Mouse (Mus musculus) olfactory bulb, adult 2 months (tissue): ENCODE data around the gene Cyp2d10. TPM values are rescaled to one million over a fixed set of nuclear protein-coding genes. Genes with fewer than 3 reads are reported as not detected.
A peak's percentile ranks its signal among the peaks of the same experiment; 100 is the strongest.

ENCODE experiments used
- H3K27ac ChIP-seq: fragments of 200-500 bp; 2 replicates; pipeline ENCODE4 v1.5.1; 2012; ENCODE audit warnings: low read depth, low read length; ENCODE audit not compliant: insufficient read depth
- H3K4me1 ChIP-seq: fragments of 200-500 bp; 2 replicates; pipeline ENCODE4 v1.6.1; 2012; ENCODE audit warnings: low read length; ENCODE audit not compliant: control insufficient read depth, insufficient read depth
- H3K4me3 ChIP-seq: fragments of 200-500 bp; 2 replicates; pipeline ENCODE4 v1.5.1; 2012; ENCODE audit warnings: mild to moderate bottlenecking, low read depth, low read length, moderate library complexity; ENCODE audit not compliant: insufficient read depth
- CTCF ChIP-seq: fragments of 200-500 bp; IDR thresholded peaks from 2 replicates; pipeline ENCODE4 v1.5.1; 2012; ENCODE audit warnings: low read depth, mild to moderate bottlenecking, low read length, moderate library complexity; ENCODE audit not compliant: insufficient read depth
- POLR2A ChIP-seq: fragments of 200-500 bp; IDR thresholded peaks from 2 replicates; pipeline ENCODE4 v1.6.1; 2012; ENCODE audit warnings: mild to moderate bottlenecking, low read depth, low read length, moderate library complexity; ENCODE audit not compliant: insufficient read depth
- WGBS: fragments of 180-500 bp; shearing (Covaris S2); methylation state at CpG from one replicate; pipeline ENCODE4 v1.1.7; 2018; 5-methylcytosine and 5-hydroxymethylcytosine counted together
- polyA plus RNA-seq: library from polyadenylated mRNA; stranded (reverse); fragments of >200 nt; gene quantifications from 2 replicates; pipeline ENCODE4 v1.2.4, GENCODE M21; 2012; ENCODE audit warnings: low replicate concordance; ENCODE audit not compliant: missing spikeins, insufficient read depth, insufficient read length

Gene Cyp2d10
- polyA plus RNA-seq, 1 experiment: not detected

DNA sequence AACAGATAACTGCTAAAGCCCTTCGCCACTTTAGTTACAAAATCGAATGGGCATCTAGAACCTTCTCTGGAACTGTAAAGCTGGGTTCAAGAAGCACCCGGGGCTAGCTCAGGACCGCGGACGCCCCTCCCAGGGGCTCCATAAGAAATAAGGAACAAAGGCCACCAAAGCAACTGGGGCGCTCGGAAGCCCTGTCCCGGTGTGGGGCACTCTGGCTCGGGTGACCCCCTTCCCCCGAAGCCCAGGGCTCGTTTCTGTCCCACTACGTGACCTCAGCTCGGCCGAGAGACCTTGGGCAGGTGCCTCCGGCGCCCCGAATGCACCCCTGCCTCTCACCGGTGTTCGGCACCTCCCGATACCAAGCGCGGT lies 53.3 kb downstream of the Cyp2d10 start:
- H3K4me3 ChIP-seq: peak overlapping the region; percentile 94
- peak overlapping the region; percentile 92 for H3K27ac ChIP-seq
- TF ChIP-seq CTCF (no peak), POLR2A (no peak)
- peaks cover 13% of the 10 kb centered on the region for H3K4me1 ChIP-seq
- WGBS: under 1% methylated on average over 23 of the region's 23 CpGs

DNA sequence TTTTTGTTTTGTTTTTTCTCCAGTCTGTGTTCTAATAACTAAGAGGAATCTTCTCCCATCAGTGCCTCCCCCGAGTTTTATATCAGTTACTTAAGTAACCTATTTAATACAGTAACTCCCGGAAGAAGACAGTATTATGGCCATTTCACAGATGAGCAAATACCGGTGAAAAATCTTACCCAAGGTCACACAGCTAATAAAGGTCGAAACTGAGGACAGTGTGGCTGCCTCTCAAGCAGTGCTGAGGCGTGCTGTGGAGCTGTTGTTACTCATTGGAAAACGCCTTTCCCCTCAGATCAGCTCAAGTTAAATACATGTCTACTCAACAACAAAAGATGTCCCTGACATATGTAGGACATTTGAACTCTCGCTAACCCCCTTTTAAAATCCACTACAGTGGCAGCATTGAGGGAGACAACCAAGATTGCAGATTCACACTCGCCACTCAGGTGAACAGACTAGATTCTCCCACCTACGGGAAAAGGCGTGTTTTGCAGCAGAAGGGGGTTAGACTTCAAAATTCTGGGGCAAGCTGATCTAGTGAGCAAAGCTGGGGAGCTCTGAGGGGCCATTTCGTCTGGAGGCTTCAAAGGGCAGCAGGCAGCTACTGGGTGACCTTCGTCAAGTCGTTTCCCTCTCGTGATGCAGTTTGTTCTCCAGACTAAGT lies 53.8 kb downstream of the Cyp2d10 start:
- peak overlapping the region; percentile 92 for H3K27ac ChIP-seq
- H3K4me1 ChIP-seq: peaks cover 16% of the 10 kb centered on the region
- WGBS: 14% methylated on average over 14 of the region's 14 CpGs
- peak overlapping the region; percentile 94 for H3K4me3 ChIP-seq
- TF ChIP-seq POLR2A (no peak), CTCF (no peak)

Other genes starting within 250 kb of the Cyp2d10 start
- not detected in 2 replicates for gene Shisa8, start 194.4 kb downstream of the Cyp2d10 start, polyA plus RNA-seq
- not detected in 2 replicates for gene Tnfrsf13c, start 182.8 kb downstream of the Cyp2d10 start, polyA plus RNA-seq
- not detected in 2 replicates for gene Cenpm, start 162.4 kb downstream of the Cyp2d10 start, polyA plus RNA-seq
- not detected in 2 replicates for gene 1500009C09Rik, start 154.8 kb downstream of the Cyp2d10 start, polyA plus RNA-seq
- 252 and 297 TPM in 2 replicates for gene Sept3, start 132.3 kb downstream of the Cyp2d10 start, polyA plus RNA-seq
- gene Wbp2nl, start 108.2 kb downstream of the Cyp2d10 start, polyA plus RNA-seq: not detected in 2 replicates
- not detected in 2 replicates for gene Naga, start 68.3 kb downstream of the Cyp2d10 start, polyA plus RNA-seq
- gene Pheta2, start 68.3 kb downstream of the Cyp2d10 start, polyA plus RNA-seq: not detected in 2 replicates
- gene Smdt1, start 68.2 kb downstream of the Cyp2d10 start, polyA plus RNA-seq: not detected in 2 replicates
- not detected in 2 replicates for gene Ndufa6, start 52.9 kb downstream of the Cyp2d10 start, polyA plus RNA-seq
- gene Cyp2d22, start 26.9 kb downstream of the Cyp2d10 start, polyA plus RNA-seq: not detected in 2 replicates
- not detected in 2 replicates for gene Cyp2d11, start 13.2 kb downstream of the Cyp2d10 start, polyA plus RNA-seq
- gene Cyp2d9, start 26.2 kb upstream of the Cyp2d10 start, polyA plus RNA-seq: not detected in 2 replicates
- gene Cyp2d12, start 147.9 kb upstream of the Cyp2d10 start, polyA plus RNA-seq: not detected in 2 replicates
- gene Cyp2d34, start 213.8 kb upstream of the Cyp2d10 start, polyA plus RNA-seq: not detected in 2 replicates